Mouse (Mus musculus) G1E-ER4 (cell line): ENCODE measurements around the gene Zfp57. TPM values are rescaled to one million over a fixed set of nuclear protein-coding genes. Genes with fewer than 3 reads are reported as not detected.

Experiments
- GATA1 ChIP-seq: IDR thresholded peaks from one replicate; pipeline ENCODE4 v1.8.0; 2012; ENCODE audit warnings: low read length, inconsistent platforms
- polyA plus RNA-seq: library from polyadenylated mRNA; stranded (reverse); fragments of >175 nt; gene quantifications from 2 replicates; pipeline ENCODE4 v1.2.3, GENCODE M21; 2012

Gene Zfp57
- polyA plus RNA-seq, 1 experiment, result not detected

DNA sequence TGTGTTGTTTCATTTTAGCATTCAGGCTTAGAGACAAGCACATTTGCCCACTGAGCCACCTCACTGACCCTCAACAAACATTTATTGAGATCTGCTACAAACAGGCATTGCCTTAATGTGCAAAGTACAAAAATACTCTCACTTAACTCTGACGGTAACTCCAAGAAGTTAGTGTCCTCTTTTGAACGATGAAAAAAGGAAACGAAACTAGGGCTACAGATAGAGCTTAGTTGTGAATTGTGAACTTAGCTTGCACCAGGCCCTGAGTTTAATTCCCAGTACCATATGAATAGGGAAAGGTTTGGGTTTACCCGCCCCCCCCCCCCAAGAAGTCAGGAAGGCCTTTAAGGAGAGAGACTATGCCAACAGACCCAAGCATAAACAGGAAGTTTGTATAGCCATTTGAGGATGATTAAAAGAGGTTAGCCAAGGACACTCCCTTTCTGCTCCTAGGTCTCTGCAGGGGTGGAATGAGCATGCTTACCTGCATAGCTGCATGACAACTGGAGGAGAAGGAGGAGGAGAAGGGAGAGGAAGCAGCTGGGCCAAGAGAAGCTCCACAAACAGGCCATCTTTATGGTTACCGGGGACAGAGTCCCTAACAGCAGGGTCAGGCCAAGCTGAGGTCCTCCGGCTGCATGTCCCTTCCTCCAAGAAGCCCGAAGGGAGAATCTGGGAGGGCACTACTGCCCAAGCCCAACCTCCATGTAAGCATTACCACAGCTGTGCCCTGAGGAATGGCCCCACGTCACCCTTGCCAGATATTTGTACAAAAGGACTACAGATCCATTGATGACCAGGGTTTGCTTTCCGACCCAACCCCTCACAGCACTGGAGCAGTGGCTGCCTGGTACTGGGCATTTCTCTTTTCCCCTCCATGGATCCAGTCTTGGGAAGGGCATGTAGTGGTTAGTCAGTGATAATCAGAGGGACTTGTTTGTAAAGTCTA is 21.9 kb downstream of the Zfp57 start, which contains the start of gene Mog:
Gene Mog (minus strand): TSS at position 771 of the 949 bp plus-strand sequence.
- no peak for TF ChIP-seq GATA1

DNA sequence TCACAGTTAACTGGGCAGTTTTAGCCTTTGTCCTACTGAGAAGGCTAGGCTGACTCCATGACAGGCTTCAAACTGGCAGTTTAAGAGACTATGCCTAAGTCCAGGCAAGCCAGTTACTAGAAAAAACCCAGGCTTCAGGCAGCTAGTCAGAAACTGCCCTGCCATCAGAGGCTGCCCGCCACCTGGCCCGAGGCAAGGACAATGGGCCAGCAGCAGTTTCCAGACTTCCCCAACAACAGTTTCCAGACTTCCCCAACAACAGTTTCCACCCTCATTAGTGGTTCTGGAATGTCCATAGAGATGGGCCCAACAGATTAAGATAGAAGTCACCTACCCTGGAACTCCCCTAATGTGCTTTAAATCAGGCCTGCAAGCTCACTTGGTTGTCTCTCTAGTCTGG is 25.5 kb downstream of the Zfp57 start:
- no peak for TF ChIP-seq GATA1

DNA sequence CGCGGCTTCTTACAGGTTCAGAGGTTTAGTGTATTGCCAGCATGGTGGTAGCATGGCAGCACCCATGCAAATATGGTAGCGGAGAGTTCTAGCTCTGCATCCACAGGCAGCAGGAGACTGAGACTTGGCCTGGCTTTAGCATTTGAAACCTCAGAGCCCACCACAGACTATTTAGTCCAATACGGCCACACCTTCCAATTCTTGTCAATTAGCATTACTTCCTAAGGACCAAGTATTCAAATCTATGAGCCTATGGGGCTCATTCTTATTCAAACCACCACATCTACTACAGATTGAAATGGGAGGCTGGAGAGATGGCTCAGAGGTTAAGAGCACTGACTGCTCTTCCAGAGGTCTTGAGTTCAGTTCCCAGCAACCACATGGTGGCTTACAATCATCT is 26.5 kb downstream of the Zfp57 start:
- TF ChIP-seq GATA1, result no peak

DNA sequence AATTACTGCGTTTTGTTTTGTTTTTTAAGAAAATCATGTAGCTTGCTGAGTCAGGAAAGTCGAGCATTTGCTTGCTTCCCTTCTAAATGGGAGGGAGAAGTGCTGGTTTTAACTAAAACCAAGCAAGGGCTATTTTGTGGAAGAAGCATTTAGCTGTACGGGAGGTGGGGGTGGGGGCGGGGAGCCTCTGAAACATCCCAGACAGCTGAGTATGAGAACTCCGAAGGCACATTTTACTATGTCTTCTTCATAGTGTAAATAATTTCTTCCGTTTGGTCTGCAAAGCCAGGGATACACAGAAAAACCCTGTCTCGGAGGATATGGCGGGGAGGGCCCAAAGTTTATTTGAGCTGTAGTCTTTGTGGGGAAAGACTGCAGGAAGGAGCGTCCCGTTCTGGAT is 27.2 kb downstream of the Zfp57 start:
- no peak for TF ChIP-seq GATA1

GRCm38 (mm10) chr17:37028683-37029120 is 27.7 kb downstream of the Zfp57 start:
- no peak for TF ChIP-seq GATA1

DNA sequence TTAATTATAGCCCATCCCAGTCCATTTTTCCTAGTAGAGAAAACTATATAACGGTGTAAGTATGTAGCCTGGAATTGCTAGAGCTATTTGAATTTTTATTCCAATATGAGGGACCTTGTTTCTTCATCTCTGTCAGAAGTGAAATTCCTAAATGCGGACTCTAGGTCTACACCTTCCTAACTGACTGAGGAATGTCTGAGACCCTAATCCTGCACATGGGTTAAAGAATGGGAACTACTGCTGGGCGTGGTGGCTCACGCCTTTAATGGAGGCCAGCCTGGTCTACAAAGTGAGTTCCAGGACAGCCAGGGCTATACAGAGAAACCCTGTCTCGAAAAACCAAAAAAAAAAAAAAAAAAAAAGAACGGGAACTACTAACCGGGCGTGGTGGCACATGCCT is 28.2 kb downstream of the Zfp57 start:
- no peak for TF ChIP-seq GATA1

- TF ChIP-seq GATA1, result no peak
Observed at GRCm38 (mm10) chr17:37039127-37039894, 38.3 kb downstream of the Zfp57 start.

DNA sequence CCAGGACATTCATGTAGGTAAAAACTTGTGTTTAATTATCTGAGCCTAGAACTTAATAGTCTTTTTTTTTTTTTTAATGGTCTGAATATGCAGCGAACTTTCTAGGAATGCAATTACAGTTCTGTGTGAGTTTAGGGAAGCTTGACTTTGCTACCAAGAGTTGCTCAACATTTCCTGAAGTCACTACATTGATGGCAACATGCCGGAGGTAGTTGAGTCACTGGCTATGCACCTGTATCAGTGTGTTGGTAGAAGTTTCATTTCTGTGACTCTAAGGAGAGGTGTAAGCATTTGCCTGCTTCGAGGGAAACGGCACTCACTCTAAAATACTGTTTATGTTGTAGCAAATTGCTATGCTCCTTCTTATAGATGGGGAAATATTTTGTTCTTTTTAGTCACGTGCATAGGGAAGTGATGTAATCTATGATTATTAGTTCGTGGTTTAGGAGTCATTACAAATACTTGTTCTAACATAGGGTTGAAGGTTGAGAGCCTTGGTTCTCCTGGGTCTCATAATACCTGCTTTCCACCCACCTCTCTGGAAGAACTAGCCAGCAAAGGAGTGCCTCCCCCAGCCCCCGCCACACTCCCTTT is 43.8 kb downstream of the Zfp57 start:
- no peak for TF ChIP-seq GATA1

- no peak for TF ChIP-seq GATA1
Observed at GRCm38 (mm10) chr17:37045611-37046311, 44.8 kb downstream of the Zfp57 start, which contains the start of gene Gabbr1. Gene Gabbr1, plus strand, starts transcription at chr17:37045966.

GRCm38 (mm10) chr17:37046312-37047112 is 45.5 kb downstream of the Zfp57 start:
- no peak for TF ChIP-seq GATA1

DNA sequence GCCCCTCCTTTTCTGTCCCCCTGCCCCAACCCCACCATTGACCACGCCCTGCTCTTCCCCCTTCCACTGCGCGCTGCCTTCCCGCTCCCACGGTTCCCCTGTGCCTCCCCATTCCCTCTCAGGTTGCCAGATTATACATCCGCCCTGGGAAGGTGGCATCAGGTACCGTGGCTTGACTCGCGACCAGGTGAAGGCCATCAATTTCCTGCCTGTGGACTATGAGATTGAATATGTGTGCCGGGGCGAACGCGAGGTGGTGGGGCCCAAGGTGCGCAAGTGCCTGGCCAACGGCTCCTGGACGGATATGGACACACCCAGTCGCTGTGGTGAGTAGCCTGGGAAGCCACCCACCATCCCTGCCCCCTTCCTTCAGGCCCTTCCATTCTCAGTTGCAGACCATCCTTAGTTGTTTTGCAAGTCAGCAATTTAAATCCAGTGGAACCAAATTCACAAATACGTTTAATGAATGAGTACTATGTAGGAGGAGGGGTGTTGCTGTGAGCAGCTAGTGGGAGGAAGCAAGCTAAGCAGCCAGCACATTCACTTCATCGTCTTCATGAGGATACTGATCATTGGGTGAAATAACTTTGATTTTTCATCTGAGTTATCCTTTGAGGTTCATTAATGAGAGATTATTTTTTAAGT is 46.5 kb downstream of the Zfp57 start:
- TF ChIP-seq GATA1, result no peak

DNA sequence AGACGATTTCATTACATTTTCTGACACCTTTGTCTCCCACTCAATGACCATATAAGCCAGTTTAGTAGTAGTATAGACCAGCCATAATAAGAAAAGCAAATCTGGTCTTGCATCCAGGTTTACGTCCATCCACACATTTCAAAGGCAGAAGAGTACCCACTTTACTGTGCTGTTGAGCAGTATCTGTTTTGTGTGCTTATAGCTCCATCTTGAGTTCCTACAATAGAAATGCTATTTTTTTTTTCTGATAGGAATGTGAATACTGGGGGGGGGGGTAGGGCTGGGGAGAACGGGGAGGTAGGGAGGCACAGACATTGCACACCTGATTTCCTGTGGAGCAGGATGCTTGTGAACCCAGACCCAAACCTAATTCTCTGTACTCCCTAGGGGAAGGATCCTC is 47.0 kb downstream of the Zfp57 start:
- no peak for TF ChIP-seq GATA1

DNA sequence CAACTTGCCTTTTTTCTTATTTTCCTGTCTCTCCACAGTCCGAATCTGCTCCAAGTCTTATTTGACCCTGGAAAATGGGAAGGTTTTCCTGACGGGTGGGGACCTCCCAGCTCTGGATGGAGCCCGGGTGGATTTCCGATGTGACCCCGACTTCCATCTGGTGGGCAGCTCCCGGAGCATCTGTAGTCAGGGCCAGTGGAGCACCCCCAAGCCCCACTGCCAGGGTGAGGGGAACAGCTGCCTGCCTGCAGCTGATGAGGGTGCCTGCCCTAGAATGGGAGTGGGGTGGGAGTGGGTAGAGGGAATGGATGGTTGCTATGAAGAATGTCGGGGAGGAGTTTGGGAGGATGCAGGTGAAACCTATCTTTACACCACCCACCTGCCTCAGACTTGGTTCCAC is 47.4 kb downstream of the Zfp57 start:
- TF ChIP-seq GATA1, result no peak

DNA sequence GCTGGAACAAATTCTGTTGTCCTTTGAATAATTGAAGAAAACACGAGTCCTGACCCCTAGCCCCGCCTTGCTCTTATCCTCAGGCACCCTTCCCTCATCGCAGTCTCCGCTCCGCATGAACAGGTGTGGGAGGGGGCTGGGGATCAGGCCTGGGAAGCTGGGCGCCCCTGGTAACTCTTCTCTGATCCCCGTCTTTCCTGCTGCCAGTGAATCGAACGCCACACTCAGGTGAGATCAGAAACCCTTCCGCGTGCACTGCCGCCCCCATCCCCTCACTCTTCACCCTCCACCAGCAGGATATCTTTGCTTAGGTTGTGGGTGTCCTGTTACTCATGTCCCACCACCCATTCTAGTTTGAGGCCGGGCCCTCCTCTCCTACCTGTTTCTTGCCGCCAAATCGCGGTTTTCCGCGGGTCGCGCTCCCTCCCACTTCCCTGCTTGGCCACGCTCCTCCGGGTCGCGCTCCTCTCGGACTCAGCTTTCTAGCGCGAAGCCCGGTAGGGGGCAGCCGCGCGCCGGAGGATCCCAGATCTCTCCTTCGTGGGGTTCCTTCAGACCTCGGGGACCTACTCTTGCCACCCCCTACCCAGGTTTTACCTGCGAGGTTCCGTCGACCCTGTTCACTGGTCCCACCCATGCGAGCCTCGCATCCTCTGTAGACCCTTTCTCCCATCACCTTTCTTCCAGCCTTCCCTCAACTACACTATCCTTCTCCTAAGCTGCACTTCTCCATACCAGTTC is 48.8 kb downstream of the Zfp57 start:
- no peak for TF ChIP-seq GATA1
